Mouse (Mus musculus) regulatory T cell (primary cell): Measurements from ENCODE around the gene Nkx2-5.

ENCODE experiments used
- in situ Hi-C: fragments of 300-600 bp; cut with MboI, MseI; formaldehyde crosslinking; loops from one replicate; pipeline ENCODE4 v1.15.1; 2025; ENCODE audit warnings: high pct_unique_total_duplicates

Gene Nkx2-5

GRCm38 (mm10) chr17:26789460-26790268, 55.1 kb downstream of the Nkx2-5 start:
- in situ Hi-C loops, result no loop called here

GRCm38 (mm10) chr17:26788986-26789385, 55.8 kb downstream of the Nkx2-5 start:
- in situ Hi-C loops, result no loop called here
